Mouse (Mus musculus) E14TG2a.4 (cell line): Measurements from ENCODE around the gene Ttyh1.

Experiments
- CTCF ChIP-seq: conservative IDR thresholded peaks from 2 replicates; pipeline ENCODE4 v1.5.1; 2014; ENCODE audit warnings: low read length
- NANOG ChIP-seq: IDR thresholded peaks from 2 replicates; pipeline ENCODE4 v1.6.1; 2014; ENCODE audit warnings: borderline replicate concordance, low read length, mixed read lengths

GRCm38 (mm10) chr7:4087238-4087895, 31.8 kb upstream of the Ttyh1 start:
- no peak for TF ChIP-seq NANOG
- no peak for TF ChIP-seq CTCF
